Mouse (Mus musculus): ENCODE measurements around the gene Clmn. TPM values are rescaled to one million over a fixed set of nuclear protein-coding genes. Genes with fewer than 3 reads are reported as not detected.

The Clmn gene
- polyA plus RNA-seq, 1 experiment from 2014 or later, result 4.5 TPM

- Histone ChIP-seq H3K36me3 (peaks cover 27% of the 10 kb centered on the region), H3K27me3 (replicated peaks) (no peaks in the 10 kb centered on the region), H3K4me2 (no peak overlapping the region), H3K4me1 (no peaks in the 10 kb centered on the region), H3K9me3 (no peaks in the 10 kb centered on the region), H3K27ac (no peak overlapping the region), H3K4me3 (replicated peaks) (no peak overlapping the region), H3K9ac (no peak overlapping the region)
- WGBS, result 85% methylated on average over 5 of the region's 5 CpGs
- no peak for ATAC-seq (ENCODE audit: insufficient read depth, low FRiP score, low read depth)
Measured at GRCm38 (mm10) chr12:104716409-104716808, 148.5 kb downstream of the Clmn start.

DNA sequence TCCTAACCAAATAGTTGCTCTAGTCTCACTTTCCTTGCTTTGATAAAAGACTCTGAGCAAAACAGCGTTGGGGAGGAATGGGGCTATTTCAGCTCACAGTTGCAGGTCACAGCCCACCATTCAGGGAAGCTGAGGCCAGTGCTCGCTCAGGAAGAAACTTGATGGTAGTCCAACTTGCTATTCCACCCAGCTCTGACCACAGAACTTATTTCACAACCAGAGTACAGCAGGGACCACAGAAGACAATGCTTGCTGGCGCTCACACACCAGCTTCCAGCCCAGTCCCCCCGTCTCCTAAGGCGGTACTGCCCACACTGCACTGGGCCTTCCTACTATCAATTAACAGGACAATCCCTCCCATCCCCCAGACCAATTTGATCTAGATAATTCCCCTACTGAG lies 149.4 kb downstream of the Clmn start:
- no peaks in the 10 kb centered on the region for H3K9me3 ChIP-seq
- no peaks in the 10 kb centered on the region for H3K27me3 ChIP-seq (replicated peaks)
- H3K36me3 ChIP-seq, result peaks cover 28% of the 10 kb centered on the region
- 96% methylated on average over 5 of the region's 5 CpGs for WGBS
- no peak overlapping the region for H3K4me2 ChIP-seq
- no peak overlapping the region for H3K27ac ChIP-seq
- H3K4me3 ChIP-seq (replicated peaks), result no peak overlapping the region
- H3K9ac ChIP-seq, result no peak overlapping the region
- H3K4me1 ChIP-seq, result no peaks in the 10 kb centered on the region
- ATAC-seq (ENCODE audit: insufficient read depth, low FRiP score, low read depth), result no peak

Other genes starting within 250 kb of the Clmn start
- gene Dicer1, start 113.1 kb downstream of the Clmn start, polyA plus RNA-seq (2015; fragmentation: Nextera tagmentation; extraction: Ambion mirVana), result 27.0 and 31.4 TPM in 2 replicates
- gene Syne3, start 144.7 kb upstream of the Clmn start, polyA plus RNA-seq (2015; fragmentation: Nextera tagmentation; extraction: Ambion mirVana), result 0.70 and 0.99 TPM in 2 replicates
- gene Glrx5, start 167.6 kb upstream of the Clmn start, polyA plus RNA-seq (2015; fragmentation: Nextera tagmentation; extraction: Ambion mirVana), result 159 and 193 TPM in 2 replicates

All from stomach, embryonic 15.5 days (tissue).